Mouse (Mus musculus) embryo, embryonic 10 days (tissue): Measurements from ENCODE around the gene Mark4.

Experiments
- DNase-seq: peaks from one replicate; pipeline ENCODE4 v3.0.0-alpha.2; 2015; ENCODE audit warnings: low spot score

The Mark4 gene

GRCm38 (mm10) chr7:19399496-19400280 is 58.9 kb downstream of the Mark4 start:
- peak; percentile 59 for DNase-seq

- no peak for DNase-seq
These were observed 64.1 kb downstream of the Mark4 start for GRCm38 (mm10) chr7:19394484-19394883.

GRCm38 (mm10) chr7:19388699-19389413 is 69.8 kb downstream of the Mark4 start:
- no peak for DNase-seq

- DNase-seq, result no peak
These were observed 74.9 kb downstream of the Mark4 start for GRCm38 (mm10) chr7:19383708-19384107.

- peak; percentile 37 for DNase-seq
These were observed 76.5 kb downstream of the Mark4 start for GRCm38 (mm10) chr7:19382166-19382541.

GRCm38 (mm10) chr7:19381377-19382165 is 77.0 kb downstream of the Mark4 start, which contains the start of gene Ercc2:
TSS of gene Ercc2 (plus strand) at chr7:19382010.
- DNase-seq, result peak; percentile 100

GRCm38 (mm10) chr7:19378049-19378448 is 80.6 kb downstream of the Mark4 start:
- no peak for DNase-seq

- no peak for DNase-seq
These were observed 82.6 kb downstream of the Mark4 start for GRCm38 (mm10) chr7:19376019-19376418.

GRCm38 (mm10) chr7:19375368-19375767 is 83.3 kb downstream of the Mark4 start:
- no peak for DNase-seq
